Mouse (Mus musculus): ENCODE data around the gene Ebf3.

Gene Ebf3

GRCm38 (mm10) chr7:137311341-137312110, 2.7 kb downstream of the Ebf3 start:
- DNase-seq, result no peak

DNA sequence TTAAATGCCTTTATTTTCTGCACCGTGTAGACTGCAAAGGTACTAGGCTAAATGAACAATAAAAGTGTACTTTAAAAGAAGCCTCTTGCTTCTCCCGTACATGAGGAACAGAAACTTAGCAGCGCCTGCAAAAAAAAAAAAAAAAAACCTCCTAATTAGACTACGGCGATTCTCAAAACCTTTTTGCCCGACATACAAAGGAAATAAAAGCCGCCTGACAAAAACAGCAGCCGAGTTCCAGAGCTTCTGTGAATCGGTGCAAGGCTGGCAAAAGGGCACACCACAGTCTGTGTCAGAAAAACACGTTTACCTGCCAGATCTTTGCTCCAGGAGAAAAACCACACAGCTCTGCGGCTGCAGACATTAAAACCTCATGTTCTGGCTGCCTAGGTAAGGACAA, 3.4 kb downstream of the Ebf3 start:
- DNase-seq, result no peak

GRCm38 (mm10) chr7:137310091-137310761, 4.0 kb downstream of the Ebf3 start:
- DNase-seq, result no peak

DNA sequence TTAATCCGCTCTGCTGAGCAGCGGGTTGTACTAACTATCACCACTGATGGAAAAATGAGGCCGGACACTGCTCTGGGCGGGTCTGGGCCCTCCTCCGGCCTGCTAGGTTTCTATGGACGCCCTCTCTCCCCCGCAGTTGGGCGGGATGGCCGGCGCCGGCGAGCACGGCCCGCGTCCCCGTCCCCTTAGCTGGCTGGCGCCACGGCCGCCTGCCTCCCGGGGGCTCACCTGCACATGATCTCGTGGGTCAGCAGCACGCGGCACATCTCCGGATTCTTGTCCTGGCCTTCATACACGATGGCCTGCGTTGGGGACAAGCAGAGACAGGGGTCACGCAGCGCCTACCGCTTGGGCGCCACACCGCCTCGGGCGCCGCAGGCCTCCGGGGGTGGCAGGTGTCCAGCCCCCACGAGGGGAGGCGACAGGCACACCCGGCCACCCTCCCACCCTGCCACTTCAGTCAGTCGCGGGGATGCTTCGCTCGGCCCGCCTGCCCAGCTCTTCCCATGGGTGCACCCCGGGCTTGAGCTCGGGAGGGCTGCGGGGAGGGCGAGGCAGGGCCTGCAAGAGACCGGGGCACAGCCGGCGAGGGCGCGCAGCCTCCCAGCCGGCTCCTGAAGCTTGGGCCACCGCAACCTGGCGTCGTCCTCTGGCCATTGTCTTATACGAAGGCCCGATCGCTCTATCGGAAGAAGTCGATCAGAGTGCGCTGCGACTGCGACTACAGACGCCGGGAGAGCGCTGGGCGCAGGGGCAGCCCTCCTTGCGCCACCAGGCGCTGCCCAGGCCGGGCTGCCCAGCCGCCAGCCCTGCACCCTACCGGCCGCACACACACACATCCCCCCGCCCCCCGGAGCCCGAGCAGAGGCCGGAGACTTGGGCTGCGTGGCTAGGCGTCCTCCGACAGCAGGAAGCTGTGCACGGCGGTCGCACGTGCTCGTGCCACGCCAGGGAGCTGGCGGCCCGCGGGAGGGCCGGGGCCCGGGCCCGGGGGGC, 4.9 kb downstream of the Ebf3 start:
- DNase-seq, result no peak

- DNase-seq, result no peak
These were observed 5.9 kb downstream of the Ebf3 start for GRCm38 (mm10) chr7:137308061-137309060.

DNA sequence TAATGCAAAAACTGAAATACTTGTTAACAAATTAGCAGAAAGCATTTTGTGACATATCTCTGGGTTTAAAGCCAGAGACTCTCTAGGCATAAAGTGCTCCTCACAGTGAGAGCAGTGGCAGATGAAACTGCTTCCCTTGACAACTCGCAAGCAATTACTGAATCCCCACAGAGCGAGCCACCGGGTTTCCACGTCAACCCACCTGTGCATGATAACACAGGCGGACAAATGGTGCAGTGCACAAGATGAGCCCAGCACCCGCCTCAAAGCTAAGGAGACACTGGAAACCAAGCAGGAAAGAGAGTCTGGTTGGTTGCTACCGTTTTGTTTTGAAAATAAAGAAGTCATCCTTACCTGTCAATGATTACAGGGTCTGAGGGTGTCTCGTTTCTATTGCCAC, 7.1 kb downstream of the Ebf3 start:
- DNase-seq, result no peak

DNA sequence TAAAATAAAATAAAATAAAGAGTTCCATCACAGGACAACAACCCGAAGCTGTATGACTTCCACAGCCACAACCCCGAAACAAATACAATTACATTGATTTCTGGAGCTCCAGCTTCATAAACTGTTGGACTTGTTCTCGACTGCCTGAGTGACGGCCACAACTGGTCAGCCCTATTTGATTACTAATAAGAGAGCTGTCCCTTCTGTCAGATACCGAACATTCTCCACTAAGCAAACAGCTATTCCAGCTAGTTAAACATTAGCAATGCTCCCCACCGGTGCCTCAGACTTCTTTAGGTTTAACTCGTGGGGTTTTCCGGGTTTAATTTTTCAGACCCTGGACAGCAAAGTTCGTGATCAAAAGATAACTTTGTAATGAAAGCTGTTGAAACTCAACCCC, 8.1 kb downstream of the Ebf3 start:
- no peak for DNase-seq

GRCm38 (mm10) chr7:137303776-137304171, 10.5 kb downstream of the Ebf3 start:
- no peak for DNase-seq

GRCm38 (mm10) chr7:137302961-137303775, 11.1 kb downstream of the Ebf3 start:
- DNase-seq, result no peak

DNA sequence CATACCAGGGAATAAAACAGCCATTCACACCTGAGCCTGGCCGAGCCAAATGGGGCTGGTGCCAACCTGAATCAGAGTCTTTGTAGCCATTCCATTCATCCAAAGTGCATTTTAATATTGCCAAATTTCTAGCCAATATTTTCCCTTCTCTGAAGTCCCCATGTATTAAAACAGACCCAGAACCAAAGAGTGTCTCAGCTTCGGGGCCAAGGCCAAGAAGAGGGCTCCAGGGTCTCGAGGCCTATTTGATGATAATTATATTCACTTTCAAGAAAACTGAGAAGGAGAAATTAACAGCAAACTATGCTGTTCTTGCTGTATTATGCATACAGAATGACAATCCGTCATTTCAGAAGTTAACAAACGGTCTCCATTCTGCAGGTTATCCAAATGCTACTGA, 12.1 kb downstream of the Ebf3 start:
- no peak for DNase-seq

GRCm38 (mm10) chr7:137301329-137301751, 12.9 kb downstream of the Ebf3 start:
- no peak for DNase-seq

- DNase-seq, result no peak
These were observed 13.4 kb downstream of the Ebf3 start for GRCm38 (mm10) chr7:137300826-137301225.

GRCm38 (mm10) chr7:137300169-137300568, 14.1 kb downstream of the Ebf3 start:
- DNase-seq, result no peak

GRCm38 (mm10) chr7:137297594-137298381, 16.5 kb downstream of the Ebf3 start:
- DNase-seq, result no peak

- DNase-seq, result no peak
These were observed 17.1 kb downstream of the Ebf3 start for GRCm38 (mm10) chr7:137297131-137297530.

DNA sequence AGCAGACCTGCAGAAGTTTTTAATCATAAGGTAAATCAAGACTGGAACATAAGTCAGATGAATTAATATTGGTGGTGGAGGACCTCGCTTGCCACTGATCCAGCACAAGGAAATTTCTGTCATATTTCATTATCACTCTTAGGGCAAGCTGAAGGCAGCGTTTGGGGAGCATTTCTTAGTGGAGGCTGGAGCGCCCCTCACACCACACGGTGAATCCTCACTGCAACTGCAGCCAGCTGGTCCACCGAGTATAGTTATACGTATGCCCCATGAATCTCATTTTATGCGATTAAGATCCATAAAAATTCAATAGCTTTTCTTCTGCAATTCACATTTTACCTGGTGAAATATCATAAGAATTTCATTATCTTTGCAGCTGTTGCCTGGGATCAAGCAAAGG, 18.6 kb downstream of the Ebf3 start:
- DNase-seq, result no peak

DNA sequence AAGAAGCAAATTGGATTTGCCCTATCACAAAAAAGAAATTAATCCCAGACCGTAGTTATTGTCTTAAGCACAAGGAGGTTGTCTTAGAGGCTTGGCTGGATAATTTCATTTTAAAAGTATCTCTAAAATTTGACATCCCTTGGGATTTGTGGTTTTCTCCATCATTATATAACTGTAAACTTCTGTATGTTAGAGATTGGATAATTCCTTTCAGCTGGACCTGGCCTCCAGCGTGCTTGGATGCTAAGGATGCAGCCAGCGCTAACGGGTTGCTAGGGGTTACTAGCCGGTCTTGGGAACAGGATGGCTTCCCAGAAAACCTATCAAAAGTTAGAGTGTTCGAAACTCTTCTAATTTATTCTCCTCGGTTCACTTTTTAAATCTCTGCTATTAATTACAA, 19.8 kb downstream of the Ebf3 start:
- no peak for DNase-seq

GRCm38 (mm10) chr7:137289290-137289957, 24.8 kb downstream of the Ebf3 start:
- no peak for DNase-seq

DNA sequence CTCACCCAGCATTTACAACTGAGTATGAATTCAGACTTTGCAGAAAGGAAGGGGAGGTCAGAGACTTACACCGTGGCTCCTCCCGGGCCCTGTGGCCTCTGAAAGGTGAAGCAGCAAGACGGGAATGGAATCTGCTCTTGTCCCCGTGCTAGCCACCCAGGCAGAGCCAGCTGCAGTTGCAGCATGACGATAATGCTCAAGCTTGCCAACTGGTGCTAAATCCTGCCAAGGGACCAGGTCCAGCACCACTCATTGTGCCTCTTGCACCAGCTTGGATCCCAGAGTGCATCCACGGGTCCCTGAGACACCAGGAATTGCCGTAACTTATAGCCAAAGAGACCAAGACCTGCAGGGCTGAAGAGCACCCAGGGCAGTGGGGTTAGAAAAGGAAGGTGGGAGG, 36.1 kb downstream of the Ebf3 start:
- no peak for DNase-seq

DNA sequence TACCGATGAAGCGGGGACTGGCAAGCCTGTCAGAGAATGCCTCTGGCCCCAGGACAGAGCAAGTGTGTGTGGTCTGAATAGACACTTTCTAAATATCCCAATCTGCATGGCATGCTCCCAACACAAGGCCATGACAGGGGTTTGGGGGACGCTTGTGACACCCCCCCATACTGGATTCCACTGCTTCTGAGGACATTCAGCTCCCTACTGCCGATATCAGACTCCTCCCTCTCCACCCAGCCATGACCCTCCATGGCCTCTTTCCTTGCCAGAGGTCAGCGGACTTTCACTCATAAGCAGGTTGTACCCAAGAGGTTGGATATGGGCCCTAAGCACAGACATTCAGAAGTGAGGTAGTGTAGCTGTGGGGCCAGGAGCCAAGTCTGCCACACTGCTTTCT, 36.5 kb downstream of the Ebf3 start:
- no peak for DNase-seq

Data from right cerebral cortex, adult 18-20 months (tissue).